19 mouse cellular contexts compared by ENCODE assay signal in the genomic region with DNA sequence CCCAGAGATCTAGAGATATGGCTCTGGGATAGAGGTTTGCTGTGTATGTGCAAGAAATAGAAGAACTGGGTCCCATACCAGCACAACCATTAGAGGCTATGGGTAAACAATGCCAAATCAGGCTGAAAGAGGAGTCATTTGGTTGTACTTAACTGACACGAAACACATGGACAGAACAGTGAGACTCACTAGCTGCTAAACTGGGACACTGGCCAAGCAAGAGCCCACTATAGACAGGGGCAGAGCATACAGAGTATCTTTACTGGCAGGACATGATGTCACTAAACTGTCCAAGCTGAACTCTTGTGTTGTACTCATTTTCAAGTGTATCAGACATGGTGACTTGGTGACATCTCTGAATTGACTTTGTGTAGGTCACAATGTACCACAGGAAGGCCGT.
"Had no signal": no experiment of that assay in that cellular context is flagged by ENCODE, and none has a peak within 500 bp of the region (broad histone marks: within the 10 kb centered on the region; RNA-seq: fewer than 3 reads in every experiment).

No protein-coding gene starts in this region.

- H3K4me2 ChIP-seq: kidney, embryonic 15.5 days; liver, embryonic 13.5 days; midbrain, embryonic 13.5 days; neural tube, embryonic 13.5 days had no signal

- H3K36me3 ChIP-seq: kidney, embryonic 15.5 days; liver, embryonic 13.5 days; midbrain, embryonic 10.5 days; midbrain, embryonic 13.5 days; neural tube, embryonic 13.5 days had no signal

- H3K4me1 ChIP-seq: kidney, embryonic 15.5 days; liver, embryonic 13.5 days; megakaryocyte, embryonic 14.5 days; midbrain, embryonic 13.5 days; neural tube, embryonic 13.5 days had no signal

- H3K9me3 ChIP-seq: liver, embryonic 13.5 days; midbrain, embryonic 10.5 days; midbrain, embryonic 13.5 days; neural tube, embryonic 13.5 days had no signal

- ATAC-seq: midbrain, embryonic 13.5 days; midbrain, embryonic 16.5 days had no signal

- H3K9ac ChIP-seq: kidney, embryonic 15.5 days; liver, embryonic 13.5 days; midbrain, embryonic 13.5 days; neural tube, embryonic 13.5 days had no signal

- H3K27ac ChIP-seq: kidney, embryonic 15.5 days; left cerebral cortex, adult 2 months; liver, embryonic 13.5 days; midbrain, embryonic 10.5 days; midbrain, embryonic 13.5 days; neural tube, embryonic 13.5 days had no signal

- DNase-seq: kidney, adult 11 months; kidney, adult 8-10 months; kidney, postnatal 10 days; kidney, postnatal 36 days; layer of hippocampus, postnatal 36 days; liver, embryonic 13.5 days; lung, postnatal 36 days; retina, postnatal 1 day; right cerebral cortex, postnatal 25 days; spleen, adult 18-20 months; thymus, postnatal 25 days had no signal

- H3K27me3 ChIP-seq: kidney, embryonic 15.5 days; liver, embryonic 13.5 days; megakaryocyte, embryonic 14.5 days; midbrain, embryonic 13.5 days; neural tube, embryonic 13.5 days had no signal

- H3K4me3 ChIP-seq: kidney, embryonic 15.5 days; left cerebral cortex, adult 2 months; liver, embryonic 13.5 days; megakaryocyte, embryonic 14.5 days; midbrain, embryonic 10.5 days; midbrain, embryonic 13.5 days; myocyte; neural tube, embryonic 13.5 days had no signal
